Mouse (Mus musculus) urinary bladder, postnatal 14 days (tissue): Measurements from ENCODE around the gene Clca3a2.
"Not testable (repeated sequence)": the region's sequence is repeated elsewhere in the genome, so short reads cannot be mapped to it uniquely, and the experiment has no call there.

ENCODE experiments used
- DNase-seq: peaks from one replicate; pipeline ENCODE4 v3.0.0; 2021; ENCODE audit warnings: low spot score

Gene Clca3a2

GRCm38 (mm10) chr3:144747706-144748105 lies 71.6 kb downstream of the Clca3a2 start:
- DNase-seq, result not testable (repeated sequence)
